Mouse (Mus musculus) ES-Bruce4 (cell line): ENCODE measurements at regions not wholly inside any gene's neighbourhood (a gene's known extent, or its start where the extent isn't known, plus 50 kb on each side); places are given as distances from the start of the nearest gene placed in this dataset.
"Not testable (repeated sequence)": the region's sequence is repeated elsewhere in the genome, so short reads cannot be mapped to it uniquely, and the experiment has no call there.

ENCODE experiments used
- H3K27ac ChIP-seq: 2 replicates; pipeline ENCODE4 v1.5.1; 2012; ENCODE audit warnings: low read length, inconsistent platforms; ENCODE audit not compliant: insufficient read depth
- H3K27me3 ChIP-seq: 2 replicates; pipeline ENCODE4 v1.6.1; 2012; ENCODE audit warnings: mild to moderate bottlenecking, low read length, inconsistent platforms; ENCODE audit not compliant: control insufficient read depth, poor library complexity, insufficient read depth, severe bottlenecking
- H3K36me3 ChIP-seq: 2 replicates; pipeline ENCODE4 v1.6.1; 2012; ENCODE audit warnings: inconsistent platforms, mild to moderate bottlenecking, low read length, moderate library complexity; ENCODE audit not compliant: control insufficient read depth, poor library complexity, insufficient read depth, severe bottlenecking
- H3K4me1 ChIP-seq: one replicate; pipeline ENCODE4 v1.8.1; 2011; ENCODE audit warnings: low read length; ENCODE audit not compliant: control insufficient read depth, insufficient read depth
- H3K4me3 ChIP-seq: 2 replicates; pipeline ENCODE4 v1.5.1; 2011; ENCODE audit warnings: low read depth, mild to moderate bottlenecking, low read length
- H3K9ac ChIP-seq: 2 replicates; pipeline ENCODE4 v1.6.1; 2012; ENCODE audit warnings: low read depth, mild to moderate bottlenecking, inconsistent platforms; ENCODE audit not compliant: poor library complexity, severe bottlenecking
- H3K9me3 ChIP-seq: replicated peaks from 2 replicates; pipeline ENCODE4 v1.6.1; 2012; ENCODE audit warnings: mild to moderate bottlenecking, low read length, inconsistent platforms; ENCODE audit not compliant: control insufficient read depth, poor library complexity, insufficient read depth, severe bottlenecking
- CTCF ChIP-seq: IDR thresholded peaks from one replicate; pipeline ENCODE4 v1.8.1; 2011; ENCODE audit warnings: low read depth, low read length
- EP300 ChIP-seq: IDR thresholded peaks from 2 replicates; pipeline ENCODE4 v1.6.1; 2011; ENCODE audit warnings: low read depth, low read length; ENCODE audit not compliant: insufficient read depth
- POLR2A ChIP-seq: IDR thresholded peaks from one replicate; pipeline ENCODE4 v1.8.1; 2011; ENCODE audit warnings: low read length; ENCODE audit not compliant: insufficient read depth

GRCm38 (mm10) chr9:13105426-13105825 lies 140.2 kb downstream of the Jrkl start:
- TF ChIP-seq CTCF (no peak), EP300 (no peak), POLR2A (no peak)
- no peaks in the 10 kb centered on the region for H3K27me3 ChIP-seq
- no peaks in the 10 kb centered on the region for H3K4me1 ChIP-seq
- H3K9me3 ChIP-seq, result no peaks in the 10 kb centered on the region
- no peak overlapping the region for H3K4me3 ChIP-seq
- H3K36me3 ChIP-seq, result no peaks in the 10 kb centered on the region
- H3K27ac ChIP-seq, result no peak overlapping the region
- H3K9ac ChIP-seq, result no peak overlapping the region

- H3K27ac ChIP-seq, result no peak overlapping the region
- peaks cover 22% of the 10 kb centered on the region for H3K9me3 ChIP-seq
- no peaks in the 10 kb centered on the region for H3K36me3 ChIP-seq
- no peaks in the 10 kb centered on the region for H3K4me1 ChIP-seq
- H3K4me3 ChIP-seq, result no peak overlapping the region; the same call in 1 of the 2 replicates
- H3K27me3 ChIP-seq, result no peaks in the 10 kb centered on the region
- no peak overlapping the region for H3K9ac ChIP-seq
- TF ChIP-seq POLR2A, result no peak
- peak; percentile 12 for TF ChIP-seq CTCF
- TF ChIP-seq EP300, result no peak
Measured at GRCm38 (mm10) chr9:13083669-13084068, 162.0 kb downstream of the Jrkl start.

GRCm38 (mm10) chr9:13049079-13049478 lies 196.6 kb downstream of the Jrkl start:
- Histone ChIP-seq H3K27ac (no peak overlapping the region), H3K36me3 (no peaks in the 10 kb centered on the region), H3K4me1 (no peaks in the 10 kb centered on the region), H3K27me3 (no peaks in the 10 kb centered on the region), H3K4me3 (no peak overlapping the region), H3K9me3 (no peaks in the 10 kb centered on the region), H3K9ac (no peak overlapping the region)
- TF ChIP-seq POLR2A (no peak), CTCF (no peak), EP300 (no peak)

- H3K36me3 ChIP-seq, result no peaks in the 10 kb centered on the region
- no peaks in the 10 kb centered on the region for H3K4me1 ChIP-seq
- H3K27me3 ChIP-seq, result no peaks in the 10 kb centered on the region
- H3K9me3 ChIP-seq, result no peaks in the 10 kb centered on the region
- H3K4me3 ChIP-seq, result no peak overlapping the region
- no peak for TF ChIP-seq POLR2A
- TF ChIP-seq EP300, result no peak
- TF ChIP-seq CTCF, result no peak
- no peak overlapping the region for H3K9ac ChIP-seq
- no peak overlapping the region for H3K27ac ChIP-seq
Measured at GRCm38 (mm10) chr9:13019025-13019424, 226.6 kb downstream of the Jrkl start.

- not testable (repeated sequence) for H3K4me1 ChIP-seq, H3K4me3 ChIP-seq, H3K27me3 ChIP-seq, H3K36me3 ChIP-seq, H3K9me3 ChIP-seq, H3K9ac ChIP-seq, H3K27ac ChIP-seq
Measured at GRCm38 (mm10) chr9:12983209-12983608, 262.4 kb downstream of the Jrkl start.

- Histone ChIP-seq H3K4me3 (no peak overlapping the region), H3K9me3 (no peaks in the 10 kb centered on the region), H3K36me3 (no peaks in the 10 kb centered on the region), H3K27me3 (no peaks in the 10 kb centered on the region), H3K4me1 (no peaks in the 10 kb centered on the region), H3K9ac (no peak overlapping the region), H3K27ac (no peak overlapping the region)
- TF ChIP-seq POLR2A, result no peak
- TF ChIP-seq EP300, result no peak
- no peak for TF ChIP-seq CTCF
Measured at GRCm38 (mm10) chr9:12973022-12973421, 272.6 kb downstream of the Jrkl start.

- no peak overlapping the region for H3K4me3 ChIP-seq
- no peaks in the 10 kb centered on the region for H3K36me3 ChIP-seq
- no peak overlapping the region for H3K9ac ChIP-seq
- H3K9me3 ChIP-seq, result no peaks in the 10 kb centered on the region; the same call in 1 of the 2 replicates
- no peak overlapping the region for H3K27ac ChIP-seq
- no peaks in the 10 kb centered on the region for H3K27me3 ChIP-seq
- H3K4me1 ChIP-seq, result no peaks in the 10 kb centered on the region
- TF ChIP-seq EP300 (no peak), CTCF (no peak), POLR2A (no peak)
Measured at GRCm38 (mm10) chr9:12960337-12960736, 285.3 kb downstream of the Jrkl start.
